Mouse (Mus musculus): ENCODE measurements around the gene Txndc2. TPM values are rescaled to one million over a fixed set of nuclear protein-coding genes. Genes with fewer than 3 reads are reported as not detected.
A peak's percentile ranks its signal among the peaks of the same experiment; 100 is the strongest.

The Txndc2 gene
- not detected in 2 replicates for polyA plus RNA-seq (2012; ENCODE audit: insufficient read depth, insufficient read length, missing spikeins)

DNA sequence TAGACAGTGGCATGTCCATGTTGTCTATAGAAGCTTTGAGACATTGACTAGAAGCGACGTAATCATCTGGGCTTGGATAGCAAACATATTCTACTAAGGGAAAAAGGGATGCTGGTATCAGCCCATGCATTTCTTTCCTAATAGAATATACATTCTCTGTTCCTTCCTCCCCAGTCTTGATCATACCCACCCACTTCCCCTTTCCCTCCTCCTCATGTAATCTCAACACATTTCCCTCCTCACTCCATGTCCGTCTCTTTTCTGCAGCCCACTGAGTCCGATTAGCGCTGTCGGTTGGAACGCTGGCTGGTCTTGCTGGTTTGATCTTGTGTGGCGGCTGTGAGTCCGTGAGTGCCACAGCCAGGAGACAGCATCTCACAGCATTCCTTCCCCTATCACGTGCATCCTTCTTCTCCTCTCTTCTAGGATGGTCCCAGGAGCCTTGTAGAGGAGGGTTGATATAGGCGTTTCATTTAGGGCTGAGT is at the start of gene Txndc2:
Gene Txndc2, minus strand, starts transcription at position 435 of the 485 bp plus-strand sequence.
- H3K27ac ChIP-seq (replicated peaks; ENCODE audit: low read depth, low read length): no peak within 1 kb of the TSS
- no peaks in the 10 kb centered on the region for H3K4me1 ChIP-seq (ENCODE audit: control insufficient read depth, insufficient read depth, insufficient read length, low read length)
- no peak within 1 kb of the TSS for H3K4me3 ChIP-seq (ENCODE audit: insufficient read depth, low read depth, low read length)

DNA sequence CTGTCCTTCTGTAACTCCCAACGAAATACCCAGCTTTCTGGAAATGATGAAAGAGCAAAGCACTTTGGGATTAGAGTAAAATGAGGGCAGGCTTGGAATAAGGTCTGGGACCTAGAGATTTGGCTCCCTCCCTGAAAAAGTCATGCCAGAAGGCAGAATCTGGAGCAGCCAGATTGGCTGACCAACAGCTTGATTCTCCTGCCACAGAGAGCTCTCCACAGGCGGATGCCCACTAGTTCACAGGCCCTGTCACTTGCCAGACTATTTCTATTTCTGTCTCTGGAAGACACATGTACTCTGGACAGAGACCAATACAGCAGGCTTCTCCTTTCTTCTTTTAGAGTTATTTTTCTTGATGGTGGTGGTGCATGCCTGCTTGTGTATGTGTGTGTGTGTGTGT is 41.8 kb upstream of the Txndc2 start:
- Histone ChIP-seq H3K4me3 (ENCODE audit: insufficient read depth, low read depth, low read length) (no peak overlapping the region), H3K4me1 (ENCODE audit: control insufficient read depth, insufficient read depth, insufficient read length, low read length) (peaks cover 9% of the 10 kb centered on the region), H3K27ac (replicated peaks; ENCODE audit: low read depth, low read length) (no peak overlapping the region)

DNA sequence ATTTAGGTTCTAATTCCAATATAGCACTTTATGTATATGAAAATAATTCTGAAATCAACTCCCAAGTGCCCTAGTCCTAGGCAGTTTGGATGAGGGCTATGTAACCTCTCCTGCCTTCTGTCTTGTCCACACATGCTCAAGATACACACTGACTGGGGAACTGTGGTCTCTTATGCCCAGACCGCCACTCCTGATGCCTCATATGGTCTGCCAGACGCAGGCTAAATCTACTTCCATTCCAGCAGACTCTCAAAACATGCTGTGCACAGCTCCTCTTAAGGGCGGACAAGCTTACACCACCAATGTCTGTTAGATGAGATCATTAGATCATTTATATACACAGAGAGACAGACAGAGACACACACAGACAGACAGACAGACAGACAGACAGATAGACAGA is 41.3 kb upstream of the Txndc2 start:
- no peak overlapping the region for H3K27ac ChIP-seq (replicated peaks; ENCODE audit: low read depth, low read length)
- peaks cover 9% of the 10 kb centered on the region for H3K4me1 ChIP-seq (ENCODE audit: control insufficient read depth, insufficient read depth, insufficient read length, low read length)
- no peak overlapping the region for H3K4me3 ChIP-seq (ENCODE audit: insufficient read depth, low read depth, low read length)

DNA sequence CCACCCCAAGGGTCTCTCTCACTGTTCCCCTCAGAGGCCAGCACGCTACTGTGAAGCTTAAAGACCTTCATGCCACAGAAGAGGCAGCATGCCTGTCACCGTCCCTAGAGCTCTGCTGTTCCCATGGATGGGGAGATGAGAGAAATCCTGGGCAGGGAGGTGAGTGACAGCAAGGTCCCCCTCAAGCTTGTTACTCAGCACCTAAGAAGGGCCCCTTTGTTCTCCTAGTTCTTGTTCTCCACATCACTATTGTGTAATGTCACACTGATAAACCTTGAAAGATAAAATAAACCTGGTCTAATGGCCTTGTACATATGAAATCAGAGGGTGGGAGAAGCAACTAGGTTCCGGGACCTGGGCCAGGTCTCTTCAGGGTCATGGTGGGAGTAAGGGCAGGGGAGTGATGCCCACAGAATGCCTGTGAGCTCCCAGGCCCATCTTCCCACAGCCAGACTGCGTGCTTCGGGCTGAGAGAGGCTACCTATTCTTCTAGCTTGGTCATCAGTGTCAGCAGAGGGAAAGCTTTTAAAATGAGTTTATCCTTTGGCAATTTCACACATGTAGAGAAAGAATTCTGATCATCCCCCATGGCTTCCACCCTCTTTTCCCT is 40.2 kb upstream of the Txndc2 start:
- Histone ChIP-seq H3K27ac (replicated peaks; ENCODE audit: low read depth, low read length) (no peak overlapping the region), H3K4me3 (ENCODE audit: insufficient read depth, low read depth, low read length) (no peak overlapping the region), H3K4me1 (ENCODE audit: control insufficient read depth, insufficient read depth, insufficient read length, low read length) (peaks cover 9% of the 10 kb centered on the region)

DNA sequence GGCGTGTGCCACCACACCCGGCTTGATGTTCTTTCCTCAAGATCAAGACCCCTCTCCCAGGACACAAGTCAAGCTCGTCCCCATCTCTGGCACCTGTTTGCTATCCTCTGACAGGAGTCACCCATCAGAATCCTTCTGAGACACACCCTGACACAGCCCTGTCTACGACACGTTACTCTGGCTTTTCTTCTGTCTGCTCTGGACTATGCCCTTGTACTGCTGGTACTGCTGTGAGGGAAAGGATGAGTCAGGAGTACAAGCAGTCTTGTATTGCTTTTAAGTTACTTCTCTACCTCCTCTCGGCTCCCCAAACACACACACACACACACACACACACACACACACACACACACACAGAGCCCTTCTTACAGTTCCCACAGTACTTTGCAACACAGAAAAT is 39.5 kb upstream of the Txndc2 start:
- no peak overlapping the region for H3K4me3 ChIP-seq (ENCODE audit: insufficient read depth, low read depth, low read length)
- no peak overlapping the region for H3K27ac ChIP-seq (replicated peaks; ENCODE audit: low read depth, low read length)
- H3K4me1 ChIP-seq (ENCODE audit: control insufficient read depth, insufficient read depth, insufficient read length, low read length): peaks cover 9% of the 10 kb centered on the region

DNA sequence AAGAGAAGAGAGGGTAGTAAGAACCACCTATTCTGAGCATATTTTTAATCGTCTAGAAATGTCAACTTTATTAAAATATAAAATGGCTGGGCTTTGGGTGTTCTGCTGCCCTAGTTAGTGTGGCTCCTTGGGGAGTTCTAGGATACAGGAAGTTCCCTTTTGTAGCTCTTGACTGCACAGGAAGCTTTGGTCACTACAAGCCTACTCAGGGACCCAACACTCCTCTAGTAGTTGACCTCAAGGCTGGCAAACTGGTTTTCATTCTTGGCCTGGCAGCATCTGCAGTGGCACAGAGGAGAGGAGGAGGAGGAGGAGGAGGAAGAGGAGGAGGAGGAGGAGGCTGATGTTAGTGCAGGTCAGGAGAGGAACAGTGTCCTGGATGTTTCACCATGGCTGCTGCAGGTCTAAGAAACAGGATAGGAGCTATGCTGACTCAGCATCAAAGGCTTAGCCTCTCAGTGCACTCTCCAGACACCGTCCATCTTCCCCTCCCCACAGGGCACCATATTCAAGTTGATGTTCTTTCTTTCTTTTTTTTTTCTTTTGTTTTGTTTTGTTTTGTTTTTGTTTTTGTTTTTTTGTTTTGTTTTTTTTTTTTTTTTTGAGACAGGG is 38.9 kb upstream of the Txndc2 start:
- Histone ChIP-seq H3K4me3 (ENCODE audit: insufficient read depth, low read depth, low read length) (no peak overlapping the region), H3K27ac (replicated peaks; ENCODE audit: low read depth, low read length) (peak overlapping the region; percentile 52), H3K4me1 (ENCODE audit: control insufficient read depth, insufficient read depth, insufficient read length, low read length) (peaks cover 9% of the 10 kb centered on the region)

DNA sequence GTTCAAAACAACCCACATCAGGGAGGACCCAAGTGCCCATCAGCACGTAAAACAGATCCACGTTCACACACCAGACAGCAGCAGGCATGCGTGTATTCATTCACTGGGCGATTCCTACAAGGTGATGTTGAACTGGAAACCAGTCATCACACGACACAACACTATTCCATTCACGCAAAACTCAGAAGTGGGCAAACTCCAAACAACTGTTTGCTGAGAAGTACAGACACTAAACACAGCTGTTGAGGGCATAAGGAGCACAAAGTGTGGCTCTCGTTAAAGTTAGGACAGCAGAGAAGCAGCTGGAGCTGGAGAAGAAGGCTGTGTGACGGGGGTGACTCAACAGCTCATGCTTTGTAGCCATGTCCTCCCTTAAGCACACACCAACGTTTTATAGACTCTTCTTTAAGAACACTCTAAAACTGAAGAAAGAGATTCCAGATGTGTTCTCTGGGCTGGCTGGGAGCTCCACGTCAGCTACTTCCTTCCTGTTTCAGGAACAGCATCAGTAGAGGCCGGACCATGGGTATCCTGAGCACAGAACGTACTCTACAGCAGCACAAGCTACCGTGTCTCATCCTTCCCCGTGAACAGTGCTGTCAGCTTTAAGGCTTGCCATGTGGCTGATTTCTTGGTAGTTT is 38.0 kb upstream of the Txndc2 start:
- Histone ChIP-seq H3K4me3 (ENCODE audit: insufficient read depth, low read depth, low read length) (no peak overlapping the region), H3K4me1 (ENCODE audit: control insufficient read depth, insufficient read depth, insufficient read length, low read length) (peaks cover 9% of the 10 kb centered on the region), H3K27ac (replicated peaks; ENCODE audit: low read depth, low read length) (peak overlapping the region; percentile 90)

DNA sequence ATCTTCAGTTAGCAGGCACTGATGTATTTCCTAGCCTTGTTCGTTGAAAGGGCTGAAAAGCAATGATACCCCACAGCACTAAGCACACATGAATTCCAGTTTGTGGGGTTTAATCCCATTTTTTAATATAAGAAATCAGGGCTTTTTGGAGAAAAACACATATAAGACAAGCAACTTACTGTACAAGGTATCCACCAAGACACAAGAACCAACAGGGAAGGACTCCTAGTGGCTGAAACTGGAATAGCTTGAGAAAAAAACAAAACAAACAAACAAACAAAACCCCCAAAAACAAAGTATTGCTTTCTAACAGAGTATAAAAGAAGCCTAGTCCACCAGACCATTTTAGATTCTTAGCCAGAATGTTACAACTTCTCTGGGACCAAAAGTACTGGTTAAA is 35.8 kb upstream of the Txndc2 start:
- Histone ChIP-seq H3K4me1 (ENCODE audit: control insufficient read depth, insufficient read depth, insufficient read length, low read length) (peaks cover 9% of the 10 kb centered on the region), H3K4me3 (ENCODE audit: insufficient read depth, low read depth, low read length) (no peak overlapping the region), H3K27ac (replicated peaks; ENCODE audit: low read depth, low read length) (no peak overlapping the region)

DNA sequence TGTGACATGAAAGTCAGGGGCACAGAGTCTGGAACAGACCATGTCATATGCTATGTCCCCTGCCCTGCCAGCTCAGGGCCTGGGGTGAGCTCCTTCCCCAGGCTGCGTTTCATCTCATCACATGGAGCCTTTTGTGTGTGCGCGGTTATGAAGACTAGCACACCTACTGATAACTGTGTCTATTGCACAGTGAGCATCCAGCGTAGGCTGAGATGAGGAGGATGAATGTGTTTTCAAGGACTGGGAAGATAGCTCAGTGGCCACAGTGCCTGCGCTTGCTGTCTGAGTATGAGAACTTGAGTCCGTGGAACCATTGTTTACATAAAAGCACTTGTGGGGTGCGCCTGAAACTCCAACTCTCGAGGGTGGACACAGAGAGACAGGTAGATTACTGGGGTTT is 34.6 kb upstream of the Txndc2 start:
- H3K4me3 ChIP-seq (ENCODE audit: insufficient read depth, low read depth, low read length): no peak overlapping the region
- no peak overlapping the region for H3K27ac ChIP-seq (replicated peaks; ENCODE audit: low read depth, low read length)
- peaks cover 9% of the 10 kb centered on the region for H3K4me1 ChIP-seq (ENCODE audit: control insufficient read depth, insufficient read depth, insufficient read length, low read length)

DNA sequence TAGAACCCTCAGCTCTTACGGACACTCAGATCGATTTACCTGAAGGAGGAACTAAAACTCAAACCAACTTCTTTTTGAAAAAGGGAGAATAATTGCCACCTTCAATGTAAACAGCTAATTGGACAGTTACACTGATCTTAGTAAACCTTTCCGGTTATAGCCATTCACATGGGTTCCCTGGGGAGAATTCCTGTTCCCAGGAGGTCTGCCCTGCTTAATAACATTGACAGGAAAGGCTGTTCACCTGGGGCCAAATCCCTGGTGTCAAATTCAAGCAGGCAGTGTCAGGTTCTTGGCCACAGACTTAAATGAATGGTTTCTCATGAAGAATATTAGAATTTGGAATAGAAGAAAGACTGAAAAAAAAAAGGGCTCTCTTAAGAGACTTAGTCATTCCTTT is 34.0 kb upstream of the Txndc2 start:
- Histone ChIP-seq H3K4me1 (ENCODE audit: control insufficient read depth, insufficient read depth, insufficient read length, low read length) (peaks cover 9% of the 10 kb centered on the region), H3K4me3 (ENCODE audit: insufficient read depth, low read depth, low read length) (no peak overlapping the region), H3K27ac (replicated peaks; ENCODE audit: low read depth, low read length) (no peak overlapping the region)

DNA sequence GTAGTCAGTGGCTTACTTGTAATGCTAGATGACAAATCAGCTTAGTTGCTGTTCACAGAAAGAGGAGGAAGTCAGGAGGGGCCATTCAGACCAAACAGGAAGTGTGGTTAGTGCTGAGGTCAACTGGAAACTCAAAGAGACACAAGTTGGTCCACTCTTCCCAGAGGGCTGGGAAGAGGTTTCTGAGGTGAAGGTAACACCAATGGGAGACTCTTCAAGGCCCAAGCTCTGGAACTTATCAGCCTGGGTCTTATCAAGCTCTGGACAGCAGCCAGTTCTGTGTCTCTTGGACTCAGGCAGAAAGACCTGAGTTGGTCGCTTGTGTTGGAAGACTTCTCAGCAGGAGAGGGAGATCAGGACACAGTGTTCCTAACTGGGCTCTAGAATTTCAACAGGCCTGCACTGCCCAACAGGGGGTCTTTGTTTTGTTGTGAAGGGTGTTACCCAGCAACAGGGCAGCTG is 32.8 kb upstream of the Txndc2 start:
- Histone ChIP-seq H3K27ac (replicated peaks; ENCODE audit: low read depth, low read length) (no peak overlapping the region), H3K4me1 (ENCODE audit: control insufficient read depth, insufficient read depth, insufficient read length, low read length) (peaks cover 4% of the 10 kb centered on the region; the same call in 1 of the 2 replicates), H3K4me3 (ENCODE audit: insufficient read depth, low read depth, low read length) (no peak overlapping the region)

DNA sequence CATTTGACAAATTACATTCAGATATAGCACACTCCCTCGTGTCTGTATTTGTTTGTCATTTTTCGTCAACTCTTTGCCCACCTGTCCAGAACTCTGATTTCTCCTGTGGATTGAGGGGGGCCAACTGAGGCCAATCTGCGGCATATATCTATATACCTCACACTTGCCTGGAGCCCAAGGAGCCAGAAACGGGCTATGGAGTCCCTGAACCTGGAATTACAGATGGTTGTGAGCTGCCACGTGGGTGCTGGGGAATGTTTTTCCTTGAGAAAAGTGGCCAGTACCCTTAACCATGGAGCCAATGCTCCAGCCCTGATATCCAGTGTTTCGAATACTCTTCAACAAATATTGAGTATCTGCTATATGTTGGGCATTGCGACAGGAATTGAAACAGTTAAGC is 31.0 kb upstream of the Txndc2 start:
- Histone ChIP-seq H3K27ac (replicated peaks; ENCODE audit: low read depth, low read length) (no peak overlapping the region), H3K4me1 (ENCODE audit: control insufficient read depth, insufficient read depth, insufficient read length, low read length) (no peaks in the 10 kb centered on the region; the same call in 1 of the 2 replicates), H3K4me3 (ENCODE audit: insufficient read depth, low read depth, low read length) (no peak overlapping the region)

DNA sequence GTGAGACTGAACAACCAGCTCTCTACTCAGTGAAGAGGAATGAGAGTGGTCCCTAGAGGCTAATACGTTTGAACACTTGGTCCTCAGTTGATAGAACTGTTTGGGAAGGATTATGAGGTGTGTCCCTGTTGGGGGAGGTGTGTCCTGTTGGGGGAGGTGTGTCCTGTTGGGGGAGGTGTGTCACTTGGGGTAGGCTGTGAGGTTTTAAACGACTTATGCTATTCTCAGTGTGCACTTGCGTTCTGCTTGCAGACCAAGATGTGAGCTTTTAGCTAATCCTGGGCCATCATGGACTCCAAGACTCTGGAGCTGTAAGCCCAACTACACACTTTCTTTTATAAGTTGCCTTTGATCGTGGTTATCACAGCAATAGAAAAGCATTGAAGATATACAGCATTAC is 27.1 kb upstream of the Txndc2 start:
- H3K27ac ChIP-seq (replicated peaks; ENCODE audit: low read depth, low read length): no peak overlapping the region
- H3K4me1 ChIP-seq (ENCODE audit: control insufficient read depth, insufficient read depth, insufficient read length, low read length): no peaks in the 10 kb centered on the region
- no peak overlapping the region for H3K4me3 ChIP-seq (ENCODE audit: insufficient read depth, low read depth, low read length)

DNA sequence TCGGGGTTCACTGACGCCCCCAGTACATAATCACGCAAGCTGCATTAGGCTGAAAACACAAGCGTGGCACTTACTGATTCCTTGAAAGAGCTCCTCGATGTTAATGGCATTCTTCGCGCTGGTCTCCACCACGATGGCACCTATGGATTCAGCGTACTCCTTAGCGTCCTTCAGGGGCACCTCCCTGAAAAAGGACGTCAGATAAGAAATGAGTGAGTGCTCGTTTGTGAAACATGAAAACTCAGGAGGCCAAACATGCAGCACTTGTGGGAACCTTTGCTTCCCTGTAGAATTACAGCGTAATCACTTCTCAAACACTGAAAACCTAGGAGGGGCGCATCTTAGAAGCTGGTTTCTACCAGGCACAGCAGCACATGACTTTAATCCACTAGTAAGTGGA is 25.8 kb upstream of the Txndc2 start:
- H3K27ac ChIP-seq (replicated peaks; ENCODE audit: low read depth, low read length): no peak overlapping the region
- H3K4me1 ChIP-seq (ENCODE audit: control insufficient read depth, insufficient read depth, insufficient read length, low read length): peaks cover 1% of the 10 kb centered on the region; the same call in 1 of the 2 replicates
- H3K4me3 ChIP-seq (ENCODE audit: insufficient read depth, low read depth, low read length): no peak overlapping the region

DNA sequence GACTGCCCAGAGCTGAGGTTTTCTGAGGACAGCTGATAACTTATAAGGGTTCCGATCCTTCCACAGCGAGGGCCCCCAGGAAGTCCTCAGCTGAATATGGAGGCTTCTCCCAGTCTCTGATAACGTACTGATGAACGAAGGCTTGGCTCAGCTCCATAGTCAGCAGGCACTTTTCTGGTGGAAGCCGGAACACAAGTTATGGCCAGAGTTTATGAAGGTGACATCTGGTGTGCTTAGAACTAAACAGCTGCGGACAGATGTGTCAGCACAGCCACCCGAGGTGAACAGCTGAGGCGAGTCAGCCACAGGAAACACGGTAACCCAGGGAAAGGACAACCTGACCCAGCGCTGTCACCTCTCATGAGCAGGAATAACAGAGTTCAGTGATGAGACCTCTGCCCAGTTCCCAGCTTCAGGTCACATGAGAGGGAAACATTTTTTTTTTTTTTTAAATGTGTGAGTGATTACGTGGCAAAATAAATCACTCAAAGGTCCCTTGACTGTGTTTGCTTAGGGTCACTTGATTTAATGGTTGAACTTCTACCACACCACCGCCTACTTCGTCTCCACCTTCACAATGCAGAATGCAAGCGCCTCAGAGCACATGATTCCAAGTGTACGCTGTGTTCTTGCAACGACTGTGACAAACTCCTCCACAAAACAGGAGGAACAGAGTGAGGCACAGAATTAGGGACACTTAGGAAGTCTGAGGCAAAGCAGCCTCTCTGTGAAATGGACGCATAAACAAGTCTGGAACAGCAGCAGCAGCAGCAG is 24.6 kb upstream of the Txndc2 start:
- Histone ChIP-seq H3K4me1 (ENCODE audit: control insufficient read depth, insufficient read depth, insufficient read length, low read length) (peaks cover 3% of the 10 kb centered on the region; the same call in 1 of the 2 replicates), H3K27ac (replicated peaks; ENCODE audit: low read depth, low read length) (no peak overlapping the region), H3K4me3 (ENCODE audit: insufficient read depth, low read depth, low read length) (no peak overlapping the region)
